Mouse (Mus musculus) thymus, adult 2 months (tissue): ENCODE data around the gene Ovol1.

Experiments
- CTCF ChIP-seq: fragments of 200-500 bp; IDR thresholded peaks from 2 replicates; pipeline ENCODE4 v1.5.1; 2012; ENCODE audit warnings: mild to moderate bottlenecking, control low read depth, low read length, moderate library complexity, borderline replicate concordance; ENCODE audit not compliant: control insufficient read depth, poor library complexity, insufficient read depth; ENCODE audit errors: extremely low read depth
- POLR2A ChIP-seq: fragments of 200-500 bp; IDR thresholded peaks from 2 replicates; pipeline ENCODE4 v1.6.1; 2012; ENCODE audit warnings: mild to moderate bottlenecking, low read length, control low read depth, moderate library complexity; ENCODE audit not compliant: control insufficient read depth, poor library complexity, insufficient read depth; ENCODE audit errors: extremely low read depth

GRCm38 (mm10) chr19:5538786-5539185 lies 21.7 kb downstream of the Ovol1 start:
- TF ChIP-seq CTCF (no peak), POLR2A (no peak)
